Mouse (Mus musculus) urinary bladder, postnatal 4 days (tissue): ENCODE measurements around the gene H2-DMa.

ENCODE experiments used
- DNase-seq, 2 experiments: peaks; one replicate each; pipeline ENCODE4 v3.0.0; 2021 to 2022; ENCODE audit warnings: low spot score in 2 of 2

H2-DMa gene

GRCm38 (mm10) chr17:34152923-34153322 lies 33.6 kb downstream of the H2-DMa start, which contains the start of gene H2-DMb1:
Gene H2-DMb1, plus strand, starts transcription at chr17:34153072.
- DNase-seq, result no peak

- no peak for DNase-seq
These were observed 36.2 kb downstream of the H2-DMa start for GRCm38 (mm10) chr17:34155534-34155933.

- no peak for DNase-seq
These were observed 45.0 kb downstream of the H2-DMa start for GRCm38 (mm10) chr17:34164202-34164895.

GRCm38 (mm10) chr17:34165033-34165730 lies 45.8 kb downstream of the H2-DMa start:
- DNase-seq, result no peak

GRCm38 (mm10) chr17:34169279-34169678 lies 49.9 kb downstream of the H2-DMa start:
- DNase-seq, result no peak

- DNase-seq, result no peak
These were observed 51.1 kb downstream of the H2-DMa start for GRCm38 (mm10) chr17:34170487-34170876.

- DNase-seq, result peak; percentile 52 to 85
These were observed 51.6 kb downstream of the H2-DMa start for GRCm38 (mm10) chr17:34170877-34171498.

GRCm38 (mm10) chr17:34172528-34172927 lies 53.2 kb downstream of the H2-DMa start:
- no peak for DNase-seq

- DNase-seq, result no peak
These were observed 54.7 kb downstream of the H2-DMa start for GRCm38 (mm10) chr17:34174075-34174474.

GRCm38 (mm10) chr17:34177179-34177578 lies 57.8 kb downstream of the H2-DMa start:
- DNase-seq, result no peak

GRCm38 (mm10) chr17:34179019-34179418 lies 59.7 kb downstream of the H2-DMa start:
- DNase-seq, result no peak

GRCm38 (mm10) chr17:34179913-34180859 lies 60.8 kb downstream of the H2-DMa start:
- no peak for DNase-seq

GRCm38 (mm10) chr17:34183564-34184219 lies 64.4 kb downstream of the H2-DMa start:
- DNase-seq, result no peak

GRCm38 (mm10) chr17:34185526-34185925 lies 66.2 kb downstream of the H2-DMa start:
- DNase-seq, result no peak

GRCm38 (mm10) chr17:34186885-34187260 lies 67.5 kb downstream of the H2-DMa start:
- DNase-seq, result no peak

GRCm38 (mm10) chr17:34187261-34187916 lies 68.0 kb downstream of the H2-DMa start, which contains the start of the genes Tap1 and Psmb9:
Gene Tap1, plus strand, starts transcription at chr17:34187553.
Gene Psmb9, minus strand, starts transcription at chr17:34187764.
- peak; percentile 95 to 98 for DNase-seq

- DNase-seq, result no peak
These were observed 68.7 kb downstream of the H2-DMa start for GRCm38 (mm10) chr17:34188010-34188409.
